Mouse (Mus musculus): ENCODE results near the gene Ptprt. TPM values are rescaled to one million over a fixed set of nuclear protein-coding genes. Genes with fewer than 3 reads are reported as not detected.
A peak's percentile ranks its signal among the peaks of the same experiment; 100 is the strongest.

The Ptprt gene
- polyA plus RNA-seq, 1 experiment from 2014 or later: 0.77 TPM

DNA sequence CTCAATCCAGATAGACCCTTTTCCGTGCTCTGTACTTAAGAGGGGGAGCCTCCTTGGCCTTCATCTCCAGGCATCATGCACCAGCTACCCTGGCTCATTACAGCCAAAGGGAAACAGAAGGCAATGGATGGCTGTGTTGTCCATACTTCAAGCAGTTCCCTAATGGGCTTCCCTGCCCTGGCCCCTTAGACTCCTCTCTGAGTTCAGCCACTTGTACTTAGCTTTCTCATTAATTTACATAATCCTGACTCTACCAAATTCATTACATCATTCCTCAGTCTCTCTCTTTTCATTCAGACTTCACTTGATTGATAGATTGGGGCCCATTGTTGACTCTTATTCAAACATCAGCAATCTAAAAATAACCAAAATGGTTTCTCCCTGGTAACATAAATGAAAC, 320.7 kb downstream of the Ptprt start:
- Histone ChIP-seq H3K36me3 (ENCODE audit: control insufficient read depth, insufficient read depth, low read length) (no peaks in the 10 kb centered on the region), H3K27ac (ENCODE audit: low read depth, low read length) (no peak overlapping the region), H3K4me2 (no peak overlapping the region), H3K9me3 (ENCODE audit: control insufficient read depth, low read length) (no peaks in the 10 kb centered on the region), H3K4me3 (ENCODE audit: low read depth, low read length) (no peak overlapping the region), H3K4me1 (ENCODE audit: control insufficient read depth, insufficient read depth, low read length) (peaks cover 5% of the 10 kb centered on the region), H3K9ac (ENCODE audit: low read length) (no peak overlapping the region), H3K27me3 (ENCODE audit: control insufficient read depth, insufficient read depth, low read length) (no peaks in the 10 kb centered on the region)
- ATAC-seq (ENCODE audit: low FRiP score) (0 out of 2 replicates have a peak, but pooled peaks have one; percentile 40), DNase-seq (ENCODE audit: low spot score, missing footprints) (no peak)
- WGBS: 73% methylated on average over 1 of the region's 1 CpGs

DNA sequence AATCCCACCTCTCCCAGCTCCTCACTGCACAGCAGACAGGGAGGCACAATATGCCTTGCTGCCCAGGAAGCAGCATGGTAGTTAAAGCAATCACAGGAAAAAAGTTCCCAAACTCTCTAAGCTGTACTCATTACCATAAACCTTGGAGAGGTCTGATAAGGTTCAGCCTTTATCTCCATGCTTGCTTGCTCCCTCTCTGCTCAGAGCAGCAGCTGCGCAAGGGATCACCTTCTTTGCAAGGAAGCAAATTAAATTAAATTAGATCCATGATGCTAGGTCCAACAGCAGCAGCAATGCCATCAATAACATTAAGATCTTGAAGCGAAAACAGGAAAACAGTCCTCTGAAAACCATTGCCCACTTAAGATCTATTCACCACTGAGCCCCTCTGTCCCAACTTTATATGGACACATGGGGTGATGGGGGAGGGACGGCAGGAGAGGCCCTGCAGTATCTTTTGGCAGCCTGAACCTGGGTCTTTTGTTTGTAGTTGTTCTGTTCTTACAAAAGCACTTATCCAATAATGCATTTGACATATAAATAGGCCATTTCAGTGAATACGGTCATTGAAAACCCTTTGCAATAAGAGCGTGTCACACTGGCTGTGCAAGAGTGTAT, 328.8 kb downstream of the Ptprt start:
- ATAC-seq (ENCODE audit: low FRiP score) (peak; percentile 42; the same call in 1 of the 2 replicates), DNase-seq (ENCODE audit: low spot score, missing footprints) (no peak)
- Histone ChIP-seq H3K36me3 (ENCODE audit: control insufficient read depth, insufficient read depth, low read length) (no peaks in the 10 kb centered on the region), H3K9ac (ENCODE audit: low read length) (no peak overlapping the region), H3K4me2 (no peak overlapping the region), H3K9me3 (ENCODE audit: control insufficient read depth, low read length) (no peaks in the 10 kb centered on the region), H3K4me3 (ENCODE audit: low read depth, low read length) (no peak overlapping the region), H3K4me1 (ENCODE audit: control insufficient read depth, insufficient read depth, low read length) (peaks cover 2% of the 10 kb centered on the region; the same call in 1 of the 2 replicates), H3K27me3 (ENCODE audit: control insufficient read depth, insufficient read depth, low read length) (no peaks in the 10 kb centered on the region), H3K27ac (ENCODE audit: low read depth, low read length) (no peak overlapping the region)
- 53% methylated on average over 5 of the region's 5 CpGs for WGBS

DNA sequence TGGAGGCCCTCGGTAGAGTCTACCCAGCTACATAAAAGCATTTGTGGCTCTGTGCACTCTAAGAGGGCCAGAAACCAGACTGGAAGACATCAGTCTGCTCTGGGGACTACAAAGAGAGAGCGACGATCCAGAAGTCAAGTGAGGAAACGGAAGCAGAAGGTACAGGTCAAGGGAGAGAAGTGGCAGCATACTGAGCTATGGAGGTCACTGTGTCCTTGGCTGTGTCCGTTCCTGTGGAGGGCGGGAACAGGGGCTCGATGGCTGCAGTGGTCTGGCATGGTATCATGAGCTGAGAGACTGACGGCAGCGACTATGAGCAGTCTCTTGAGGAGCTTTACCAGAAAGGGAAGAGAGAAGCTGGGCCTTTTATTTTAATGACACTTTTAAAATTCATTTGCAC, 331.5 kb downstream of the Ptprt start:
- no peak overlapping the region for H3K4me3 ChIP-seq (ENCODE audit: low read depth, low read length)
- no peaks in the 10 kb centered on the region for H3K9me3 ChIP-seq (ENCODE audit: control insufficient read depth, low read length)
- no peaks in the 10 kb centered on the region; the same call in 1 of the 2 replicates for H3K4me1 ChIP-seq (ENCODE audit: control insufficient read depth, insufficient read depth, low read length)
- H3K9ac ChIP-seq (ENCODE audit: low read length): no peak overlapping the region
- no peak overlapping the region for H3K27ac ChIP-seq (ENCODE audit: low read depth, low read length)
- no peak overlapping the region for H3K4me2 ChIP-seq
- DNase-seq (ENCODE audit: low spot score, missing footprints): peak; percentile 60
- H3K27me3 ChIP-seq (ENCODE audit: control insufficient read depth, insufficient read depth, low read length): no peaks in the 10 kb centered on the region
- no peaks in the 10 kb centered on the region for H3K36me3 ChIP-seq (ENCODE audit: control insufficient read depth, insufficient read depth, low read length)
- WGBS: 92% methylated on average over 9 of the region's 9 CpGs
- ATAC-seq (ENCODE audit: low FRiP score): no peak

DNA sequence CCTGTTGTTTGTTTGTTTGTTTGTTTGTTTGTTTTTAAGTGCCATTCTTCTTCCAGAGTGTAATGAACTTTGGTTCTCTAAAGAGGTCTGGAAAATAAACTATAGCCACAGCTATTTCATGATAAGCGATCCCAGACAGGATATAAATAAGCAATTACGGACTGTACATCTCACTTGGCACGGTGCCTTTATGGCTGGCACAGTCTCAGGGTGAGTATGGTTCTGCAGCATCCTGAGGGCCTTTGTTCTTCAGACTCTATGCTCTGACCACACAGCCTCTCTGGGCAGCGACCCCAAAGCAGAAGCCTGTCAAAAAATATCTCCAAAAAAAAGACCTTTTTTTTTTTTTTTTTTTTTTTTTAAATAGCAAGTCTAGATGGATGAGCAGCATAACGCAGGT, 338.5 kb downstream of the Ptprt start:
- no peak for ATAC-seq (ENCODE audit: low FRiP score)
- H3K36me3 ChIP-seq (ENCODE audit: control insufficient read depth, insufficient read depth, low read length): no peaks in the 10 kb centered on the region
- H3K4me2 ChIP-seq: no peak overlapping the region
- H3K4me1 ChIP-seq (ENCODE audit: control insufficient read depth, insufficient read depth, low read length): no peaks in the 10 kb centered on the region; the same call in 1 of the 2 replicates
- no peaks in the 10 kb centered on the region for H3K9me3 ChIP-seq (ENCODE audit: control insufficient read depth, low read length)
- DNase-seq (ENCODE audit: low spot score, missing footprints): no peak
- H3K4me3 ChIP-seq (ENCODE audit: low read depth, low read length): no peak overlapping the region
- 90% methylated on average over 5 of the region's 5 CpGs for WGBS
- no peak overlapping the region for H3K27ac ChIP-seq (ENCODE audit: low read depth, low read length)
- H3K9ac ChIP-seq (ENCODE audit: low read length): no peak overlapping the region
- no peaks in the 10 kb centered on the region for H3K27me3 ChIP-seq (ENCODE audit: control insufficient read depth, insufficient read depth, low read length)

DNA sequence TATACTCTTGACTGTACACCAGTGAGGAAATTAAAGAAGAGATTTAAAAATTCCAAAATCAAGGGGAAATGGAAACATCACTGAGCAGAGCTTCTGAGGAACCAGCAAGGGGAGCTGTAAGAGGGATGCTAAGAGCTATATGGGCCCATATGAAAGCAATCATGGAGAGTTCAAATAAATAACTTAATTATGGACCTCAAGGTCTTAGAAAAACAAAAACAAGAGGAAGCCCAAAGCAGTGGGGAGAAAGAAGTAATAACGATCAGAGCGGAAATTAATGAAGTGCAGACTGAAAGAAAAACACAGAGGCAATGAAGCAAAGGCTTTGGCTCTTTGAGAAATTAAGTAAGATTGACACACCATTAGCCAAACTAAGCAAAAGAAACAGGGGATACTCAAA, 353.0 kb downstream of the Ptprt start:
- peaks cover 3% of the 10 kb centered on the region; the same call in 1 of the 2 replicates for H3K4me1 ChIP-seq (ENCODE audit: control insufficient read depth, insufficient read depth, low read length)
- no peak overlapping the region for H3K4me2 ChIP-seq
- H3K9me3 ChIP-seq (ENCODE audit: control insufficient read depth, low read length): no peaks in the 10 kb centered on the region
- H3K27ac ChIP-seq (ENCODE audit: low read depth, low read length): no peak overlapping the region
- 75% methylated on average over 2 of the region's 2 CpGs for WGBS
- no peaks in the 10 kb centered on the region for H3K27me3 ChIP-seq (ENCODE audit: control insufficient read depth, insufficient read depth, low read length)
- no peak overlapping the region for H3K4me3 ChIP-seq (ENCODE audit: low read depth, low read length)
- H3K9ac ChIP-seq (ENCODE audit: low read length): no peak overlapping the region
- no peaks in the 10 kb centered on the region for H3K36me3 ChIP-seq (ENCODE audit: control insufficient read depth, insufficient read depth, low read length)
- ATAC-seq (ENCODE audit: low FRiP score): no peak
- DNase-seq (ENCODE audit: low spot score, missing footprints): no peak

DNA sequence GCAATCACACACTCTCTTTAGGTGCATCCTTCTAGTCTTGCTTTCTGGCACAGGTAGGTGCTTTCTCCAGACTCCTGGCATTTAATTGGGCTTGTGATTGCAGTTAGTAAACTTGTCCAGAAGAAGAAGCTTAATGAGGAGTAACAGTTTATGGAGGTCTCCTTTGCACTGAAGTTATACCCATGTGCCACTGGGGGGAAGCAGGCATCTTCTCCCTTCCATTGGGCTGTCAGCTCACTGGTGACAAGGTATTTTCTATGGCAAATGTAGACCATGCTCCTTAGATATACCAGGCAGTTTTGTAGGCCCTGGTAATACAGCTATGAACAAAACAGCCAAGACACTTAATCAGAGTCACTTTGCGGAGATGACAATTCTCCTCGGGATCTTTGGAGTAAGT, 366.9 kb downstream of the Ptprt start:
- H3K4me3 ChIP-seq (ENCODE audit: low read depth, low read length): no peak overlapping the region
- H3K27ac ChIP-seq (ENCODE audit: low read depth, low read length): no peak overlapping the region
- WGBS: 91% methylated on average over 2 of the region's 2 CpGs
- no peak overlapping the region for H3K9ac ChIP-seq (ENCODE audit: low read length)
- H3K4me2 ChIP-seq: no peak overlapping the region
- ATAC-seq (ENCODE audit: low FRiP score): no peak
- peaks cover 3% of the 10 kb centered on the region; the same call in 1 of the 2 replicates for H3K9me3 ChIP-seq (ENCODE audit: control insufficient read depth, low read length)
- H3K36me3 ChIP-seq (ENCODE audit: control insufficient read depth, insufficient read depth, low read length): no peaks in the 10 kb centered on the region
- H3K4me1 ChIP-seq (ENCODE audit: control insufficient read depth, insufficient read depth, low read length): no peaks in the 10 kb centered on the region
- no peak for DNase-seq (ENCODE audit: low spot score, missing footprints)
- H3K27me3 ChIP-seq (ENCODE audit: control insufficient read depth, insufficient read depth, low read length): no peaks in the 10 kb centered on the region

DNA sequence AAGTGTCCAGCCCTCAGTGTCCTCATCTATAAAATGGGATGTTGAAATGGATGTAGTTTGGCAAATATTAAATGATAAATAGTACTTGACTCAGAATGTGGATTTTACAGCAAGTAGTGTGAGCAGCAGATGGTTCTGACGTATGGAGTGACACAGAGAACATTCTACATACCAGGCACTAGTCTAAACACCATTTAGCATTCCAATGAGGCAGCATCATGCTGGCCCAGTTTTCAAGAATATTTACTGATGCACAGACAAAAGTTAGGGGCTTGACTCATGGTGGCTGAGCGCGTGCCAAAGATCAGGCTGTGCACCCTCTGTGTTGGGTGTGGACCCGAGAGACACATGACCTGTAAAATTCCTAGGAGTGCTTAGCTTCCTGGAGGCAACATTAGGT, 378.3 kb downstream of the Ptprt start:
- Histone ChIP-seq H3K27me3 (ENCODE audit: control insufficient read depth, insufficient read depth, low read length) (no peaks in the 10 kb centered on the region), H3K27ac (ENCODE audit: low read depth, low read length) (no peak overlapping the region), H3K9ac (ENCODE audit: low read length) (no peak overlapping the region), H3K36me3 (ENCODE audit: control insufficient read depth, insufficient read depth, low read length) (no peaks in the 10 kb centered on the region), H3K4me3 (ENCODE audit: low read depth, low read length) (no peak overlapping the region), H3K9me3 (ENCODE audit: control insufficient read depth, low read length) (no peaks in the 10 kb centered on the region), H3K4me2 (no peak overlapping the region), H3K4me1 (ENCODE audit: control insufficient read depth, insufficient read depth, low read length) (no peaks in the 10 kb centered on the region)
- 83% methylated on average over 4 of the region's 4 CpGs for WGBS
- ATAC-seq (ENCODE audit: low FRiP score): no peak
- no peak for DNase-seq (ENCODE audit: low spot score, missing footprints)

DNA sequence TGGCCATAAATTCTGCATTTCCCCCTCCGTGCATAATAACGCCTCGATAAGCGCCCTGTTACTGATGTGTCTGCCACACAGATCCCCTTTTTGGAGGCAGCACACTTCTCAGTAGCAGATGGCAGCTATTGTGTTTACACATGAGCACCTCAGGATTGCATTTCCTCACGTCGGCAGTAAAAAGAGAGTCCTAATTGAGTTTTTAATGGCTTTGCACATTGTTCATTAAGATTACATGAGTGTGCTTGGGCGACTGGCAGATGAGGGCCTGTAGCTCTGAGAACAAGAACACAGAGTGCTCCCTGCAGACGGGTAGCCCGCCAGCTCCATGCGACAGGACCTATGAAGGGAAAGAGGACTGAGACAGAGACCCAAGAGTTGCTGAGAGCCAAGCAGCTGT, 378.8 kb downstream of the Ptprt start:
- Histone ChIP-seq H3K9me3 (ENCODE audit: control insufficient read depth, low read length) (no peaks in the 10 kb centered on the region), H3K36me3 (ENCODE audit: control insufficient read depth, insufficient read depth, low read length) (no peaks in the 10 kb centered on the region), H3K4me2 (no peak overlapping the region), H3K27ac (ENCODE audit: low read depth, low read length) (no peak overlapping the region), H3K4me1 (ENCODE audit: control insufficient read depth, insufficient read depth, low read length) (no peaks in the 10 kb centered on the region), H3K4me3 (ENCODE audit: low read depth, low read length) (no peak overlapping the region), H3K27me3 (ENCODE audit: control insufficient read depth, insufficient read depth, low read length) (no peaks in the 10 kb centered on the region), H3K9ac (ENCODE audit: low read length) (no peak overlapping the region)
- WGBS: 46% methylated on average over 10 of the region's 10 CpGs
- ATAC-seq (ENCODE audit: low FRiP score) (peak; percentile 82), DNase-seq (ENCODE audit: low spot score, missing footprints) (no peak)

DNA sequence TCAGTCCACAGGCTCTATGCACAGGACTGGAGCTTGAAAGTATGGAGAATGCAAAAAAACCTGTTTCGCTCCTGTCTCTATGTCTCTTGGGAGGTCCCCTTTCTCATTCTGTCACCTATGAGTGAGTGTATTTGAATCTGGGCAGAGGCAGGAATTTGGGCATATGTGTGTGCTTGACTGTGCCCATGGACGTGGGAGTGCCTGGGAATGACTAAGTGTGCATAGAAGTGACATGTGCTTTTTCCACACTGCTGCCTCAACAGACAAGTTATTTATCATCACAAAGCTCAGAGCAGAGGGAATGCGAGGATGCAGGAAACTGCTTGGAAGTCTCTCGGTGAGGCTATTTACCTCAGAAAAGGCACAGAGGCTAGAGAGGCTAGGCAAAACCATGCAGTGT, 387.1 kb downstream of the Ptprt start:
- 69% methylated on average over 4 of the region's 4 CpGs for WGBS
- DNase-seq (ENCODE audit: low spot score, missing footprints): no peak
- Histone ChIP-seq H3K4me2 (no peak overlapping the region), H3K27ac (ENCODE audit: low read depth, low read length) (no peak overlapping the region), H3K9ac (ENCODE audit: low read length) (no peak overlapping the region), H3K9me3 (ENCODE audit: control insufficient read depth, low read length) (no peaks in the 10 kb centered on the region), H3K4me3 (ENCODE audit: low read depth, low read length) (no peak overlapping the region), H3K27me3 (ENCODE audit: control insufficient read depth, insufficient read depth, low read length) (no peaks in the 10 kb centered on the region), H3K4me1 (ENCODE audit: control insufficient read depth, insufficient read depth, low read length) (no peaks in the 10 kb centered on the region), H3K36me3 (ENCODE audit: control insufficient read depth, insufficient read depth, low read length) (no peaks in the 10 kb centered on the region)
- no peak for ATAC-seq (ENCODE audit: low FRiP score)

Data from midbrain, embryonic 11.5 days (tissue).